Mouse (Mus musculus) CH12.LX (cell line): Measurements from ENCODE around the gene Gm11627. TPM values are rescaled to one million over a fixed set of nuclear protein-coding genes. Genes with fewer than 3 reads are reported as not detected.

ENCODE experiments used
- DNase-seq: peaks from one replicate; pipeline ENCODE4 v3.0.0-alpha.2; 2013; ENCODE audit errors: extremely low read depth
- H3K27ac ChIP-seq: 2 replicates; pipeline ENCODE4 v1.5.1; 2012; ENCODE audit warnings: low read depth, mild to moderate bottlenecking, control low read depth, moderate library complexity; ENCODE audit not compliant: insufficient read depth
- H3K27me3 ChIP-seq: replicated peaks from 2 replicates; pipeline ENCODE3; 2012; ENCODE audit warnings: inconsistent platforms
- H3K36me3 ChIP-seq, 2 experiments: replicated peaks in 1 of 2; 2 replicates each; pipeline versions ENCODE3 to v1.6.1; 2012; ENCODE audit warnings: inconsistent platforms in 1 of 2, low read length in 1 of 2, mild to moderate bottlenecking in 1 of 2, mixed read lengths in 1 of 2, moderate library complexity in 1 of 2; ENCODE audit not compliant: control insufficient read depth in 1 of 2, insufficient read depth in 1 of 2
- H3K4me1 ChIP-seq, 2 experiments: 2 replicates each; pipeline ENCODE4 v1.6.1; 2012; ENCODE audit warnings: inconsistent platforms in 1 of 2, moderate library complexity in 1 of 2; ENCODE audit not compliant: insufficient read depth in 2 of 2, control insufficient read depth in 1 of 2
- H3K4me2 ChIP-seq: 2 replicates; pipeline ENCODE4 v1.6.1; 2012; ENCODE audit warnings: low read depth, mild to moderate bottlenecking, control low read depth; ENCODE audit not compliant: poor library complexity, insufficient read depth, severe bottlenecking
- H3K4me3 ChIP-seq, 3 experiments: fragments of 150-350 bp in 1 of 3; sonication (generic) in 1 of 3; replicated peaks in 1 of 3; 2 replicates each; pipeline versions ENCODE3 to v1.5.1; 2011 to 2012; ENCODE audit warnings: low read depth in 2 of 3, low read length in 2 of 3, mild to moderate bottlenecking in 2 of 3, moderate library complexity in 2 of 3, control low read depth in 1 of 3, improper control_type of control experiment in 1 of 3, inconsistent platforms in 1 of 3, mixed read lengths in 1 of 3; ENCODE audit not compliant: poor library complexity in 1 of 3
- H3K79me2 ChIP-seq: replicated peaks from 2 replicates; pipeline ENCODE4 v1.6.1; 2012; ENCODE audit warnings: mild to moderate bottlenecking, moderate library complexity; ENCODE audit not compliant: control insufficient read depth, poor library complexity, insufficient read depth, severe bottlenecking; ENCODE audit errors: extremely low read depth
- H3K9ac ChIP-seq: 2 replicates; pipeline ENCODE4 v1.6.1; 2012; ENCODE audit warnings: low read depth, mild to moderate bottlenecking, control low read depth, moderate library complexity; ENCODE audit not compliant: insufficient read depth
- H3K9me3 ChIP-seq: replicated peaks from 2 replicates; pipeline ENCODE3; 2012; ENCODE audit warnings: low read length, inconsistent platforms, mixed read lengths
- BHLHE40 ChIP-seq: IDR thresholded peaks from 2 replicates; pipeline ENCODE4 v1.6.1; 2011; ENCODE audit warnings: mild to moderate bottlenecking, low read depth, low read length, improper control_type of control experiment
- CHD1 ChIP-seq: IDR thresholded peaks from 2 replicates; pipeline ENCODE4 v1.6.1; 2012; ENCODE audit warnings: low read depth, low read length, improper control_type of control experiment, inconsistent platforms
- CHD2 ChIP-seq: IDR thresholded peaks from 2 replicates; pipeline ENCODE4 v1.6.1; 2011; ENCODE audit warnings: low read length, improper control_type of control experiment
- CTCF ChIP-seq, 2 experiments: IDR thresholded peaks in 1 of 2; conservative IDR thresholded peaks in 1 of 2; 2 replicates each; pipeline ENCODE4 v1.5.1; 2011 to 2012; ENCODE audit warnings: low read depth in 2 of 2, low read length in 2 of 2, improper control_type of control experiment in 1 of 2, inconsistent platforms in 1 of 2, mild to moderate bottlenecking in 1 of 2, moderate library complexity in 1 of 2
- E2F4 ChIP-seq: IDR thresholded peaks from 2 replicates; pipeline ENCODE4 v1.6.1; 2011; ENCODE audit warnings: low read depth, low read length, improper control_type of control experiment; ENCODE audit not compliant: insufficient replicate concordance
- ELF1 ChIP-seq: IDR thresholded peaks from 2 replicates; pipeline ENCODE4 v1.6.1; 2014; ENCODE audit warnings: low read depth, mild to moderate bottlenecking, inconsistent platforms, low read length, improper control_type of control experiment
- EP300 ChIP-seq: IDR thresholded peaks from 2 replicates; pipeline ENCODE4 v1.6.1; 2011; ENCODE audit warnings: low read length, improper control_type of control experiment
- ETS1 ChIP-seq: conservative IDR thresholded peaks from 2 replicates; pipeline ENCODE4 v1.6.1; 2012; ENCODE audit warnings: low read depth, mild to moderate bottlenecking, inconsistent platforms, low read length, improper control_type of control experiment, moderate library complexity
- GABPA ChIP-seq: IDR thresholded peaks from 2 replicates; pipeline ENCODE4 v1.6.1; 2012; ENCODE audit warnings: low read depth, low read length, improper control_type of control experiment, inconsistent platforms; ENCODE audit not compliant: insufficient replicate concordance
- HCFC1 ChIP-seq: IDR thresholded peaks from 2 replicates; pipeline ENCODE4 v1.6.1; 2012; ENCODE audit warnings: low read depth, mild to moderate bottlenecking, inconsistent platforms, low read length, improper control_type of control experiment
- IRF4 ChIP-seq: IDR thresholded peaks from 2 replicates; pipeline ENCODE4 v1.6.1; 2014; ENCODE audit warnings: low read depth, mild to moderate bottlenecking, inconsistent platforms, low read length, improper control_type of control experiment
- JUN ChIP-seq: IDR thresholded peaks from 2 replicates; pipeline ENCODE4 v1.6.1; 2011; ENCODE audit warnings: low read depth, mild to moderate bottlenecking, low read length, improper control_type of control experiment, moderate library complexity; ENCODE audit not compliant: insufficient read depth
- JUND ChIP-seq: conservative IDR thresholded peaks from 2 replicates; pipeline ENCODE4 v1.6.1; 2011; ENCODE audit warnings: low read depth, low read length, improper control_type of control experiment
- KAT2A ChIP-seq: IDR thresholded peaks from 2 replicates; pipeline ENCODE4 v1.6.1; 2012; ENCODE audit warnings: low read length, improper control_type of control experiment, inconsistent platforms; ENCODE audit not compliant: insufficient replicate concordance
- MAFK ChIP-seq: IDR thresholded peaks from 2 replicates; pipeline ENCODE4 v1.6.1; 2011; ENCODE audit warnings: low read length, improper control_type of control experiment; ENCODE audit not compliant: insufficient replicate concordance
- MAX ChIP-seq: IDR thresholded peaks from 2 replicates; pipeline ENCODE4 v1.6.1; 2011; ENCODE audit warnings: low read length, improper control_type of control experiment
- MAZ ChIP-seq: IDR thresholded peaks from 2 replicates; pipeline ENCODE4 v1.6.1; 2012; ENCODE audit warnings: low read depth, mild to moderate bottlenecking, inconsistent platforms, low read length, improper control_type of control experiment, moderate library complexity
- MEF2A ChIP-seq: IDR thresholded peaks from 2 replicates; pipeline ENCODE4 v1.6.1; 2014; ENCODE audit warnings: low read depth, mild to moderate bottlenecking, inconsistent platforms, low read length, improper control_type of control experiment, borderline replicate concordance
- MXI1 ChIP-seq: IDR thresholded peaks from 2 replicates; pipeline ENCODE4 v1.6.1; 2011; ENCODE audit warnings: mild to moderate bottlenecking, low read depth, low read length, improper control_type of control experiment
- MYC ChIP-seq: IDR thresholded peaks from 2 replicates; pipeline ENCODE4 v1.6.1; 2011; ENCODE audit warnings: low read depth, mild to moderate bottlenecking, improper control_type of control experiment, low read length
- NELFE ChIP-seq: IDR thresholded peaks from 2 replicates; pipeline ENCODE4 v1.6.1; 2011; ENCODE audit warnings: low read depth, low read length, improper control_type of control experiment
- NRF1 ChIP-seq: IDR thresholded peaks from 2 replicates; pipeline ENCODE4 v1.6.1; 2014; ENCODE audit warnings: low read depth, mild to moderate bottlenecking, inconsistent platforms, low read length, improper control_type of control experiment, moderate library complexity
- PAX5 ChIP-seq: IDR thresholded peaks from 2 replicates; pipeline ENCODE4 v1.6.1; 2012; ENCODE audit warnings: low read length, inconsistent platforms, mixed read lengths
- POLR2A ChIP-seq: IDR thresholded peaks from 2 replicates; pipeline ENCODE4 v1.6.1; 2011; ENCODE audit warnings: low read depth, mild to moderate bottlenecking, improper control_type of control experiment, low read length
- POLR2AphosphoS2 ChIP-seq: IDR thresholded peaks from 2 replicates; pipeline ENCODE4 v1.6.1; 2011; ENCODE audit warnings: low read depth, low read length, improper control_type of control experiment
- RAD21 ChIP-seq: IDR thresholded peaks from 2 replicates; pipeline ENCODE4 v1.6.1; 2011; ENCODE audit warnings: low read depth, mild to moderate bottlenecking, low read length, improper control_type of control experiment, moderate library complexity
- RCOR1 ChIP-seq: conservative IDR thresholded peaks from 2 replicates; pipeline ENCODE4 v1.6.1; 2012; ENCODE audit warnings: low read depth, mild to moderate bottlenecking, inconsistent platforms, low read length, improper control_type of control experiment
- SIN3A ChIP-seq: IDR thresholded peaks from 2 replicates; pipeline ENCODE4 v1.6.1; 2012; ENCODE audit warnings: low read length, improper control_type of control experiment, inconsistent platforms
- SMC3 ChIP-seq: IDR thresholded peaks from 2 replicates; pipeline ENCODE4 v1.6.1; 2011; ENCODE audit warnings: low read depth, low read length, improper control_type of control experiment
- TBP ChIP-seq: conservative IDR thresholded peaks from 2 replicates; pipeline ENCODE4 v1.6.1; 2011; ENCODE audit warnings: low read depth, low read length, improper control_type of control experiment
- TCF12 ChIP-seq: IDR thresholded peaks from 2 replicates; pipeline ENCODE4 v1.6.1; 2014; ENCODE audit warnings: low read depth, mild to moderate bottlenecking, inconsistent platforms, low read length, improper control_type of control experiment
- UBTF ChIP-seq: IDR thresholded peaks from 2 replicates; pipeline ENCODE4 v1.6.1; 2012; ENCODE audit warnings: low read depth, mild to moderate bottlenecking, inconsistent platforms, low read length, improper control_type of control experiment, moderate library complexity
- USF1 ChIP-seq: IDR thresholded peaks from 2 replicates; pipeline ENCODE4 v1.6.1; 2014; ENCODE audit warnings: low read depth, mild to moderate bottlenecking, inconsistent platforms, low read length, improper control_type of control experiment
- USF2 ChIP-seq: conservative IDR thresholded peaks from 2 replicates; pipeline ENCODE4 v1.6.1; 2011; ENCODE audit warnings: low read depth, low read length, improper control_type of control experiment
- ZC3H11A ChIP-seq: IDR thresholded peaks from 2 replicates; pipeline ENCODE4 v1.6.1; 2012; ENCODE audit warnings: low read depth, mild to moderate bottlenecking, inconsistent platforms, low read length, improper control_type of control experiment
- ZKSCAN1 ChIP-seq: IDR thresholded peaks from 2 replicates; pipeline ENCODE4 v1.6.1; 2012; ENCODE audit warnings: low read depth, inconsistent platforms, low read length, improper control_type of control experiment, borderline replicate concordance
- ZMIZ1 ChIP-seq: IDR thresholded peaks from 2 replicates; pipeline ENCODE4 v1.6.1; 2012; ENCODE audit warnings: low read depth, mild to moderate bottlenecking, inconsistent platforms, low read length, improper control_type of control experiment
- ZNF384 ChIP-seq: IDR thresholded peaks from 2 replicates; pipeline ENCODE4 v1.6.1; 2012; ENCODE audit warnings: low read depth, low read length, improper control_type of control experiment, inconsistent platforms
- dilution Hi-C: fragments of 300-500 bp; cut with MboI; formaldehyde crosslinking; loops from 2 replicates; pipeline ENCODE4 v1.14.3; 2020; ENCODE audit warnings: low sequenced_read_pairs; ENCODE audit not compliant: extremely low pct_unique_long_range_greater_than_20kb, extremely low pct_ligation_motif_present
- in situ Hi-C: fragments of 300-500 bp; cut with MboI; formaldehyde crosslinking; loops from 3 replicates; pipeline ENCODE4 v1.14.3; 2019; ENCODE audit warnings: low sequenced_read_pairs, low pct_ligation_motif_present, low pct_unique_long_range_greater_than_20kb, mixed read lengths
- polyA plus RNA-seq: library from polyadenylated mRNA; unstranded; fragments of >175 nt; gene quantifications from 2 replicates; pipeline ENCODE4 v1.2.1, GENCODE M21; 2012; ENCODE audit warnings: low read depth; ENCODE audit not compliant: insufficient read length
- total RNA-seq, 2 experiments: library from RNA; depleted of rRNA; stranded (reverse); fragments of 300-350 nt in 1 of 2; fragments of >200 nt in 1 of 2; gene quantifications; 2 replicates each; pipeline ENCODE4 v1.2.3; 2012 to 2014

Gene Gm11627
- total and polyA plus RNA-seq, 3 experiments, result 0.42 to 0.63 TPM; not detected in 1

DNA sequence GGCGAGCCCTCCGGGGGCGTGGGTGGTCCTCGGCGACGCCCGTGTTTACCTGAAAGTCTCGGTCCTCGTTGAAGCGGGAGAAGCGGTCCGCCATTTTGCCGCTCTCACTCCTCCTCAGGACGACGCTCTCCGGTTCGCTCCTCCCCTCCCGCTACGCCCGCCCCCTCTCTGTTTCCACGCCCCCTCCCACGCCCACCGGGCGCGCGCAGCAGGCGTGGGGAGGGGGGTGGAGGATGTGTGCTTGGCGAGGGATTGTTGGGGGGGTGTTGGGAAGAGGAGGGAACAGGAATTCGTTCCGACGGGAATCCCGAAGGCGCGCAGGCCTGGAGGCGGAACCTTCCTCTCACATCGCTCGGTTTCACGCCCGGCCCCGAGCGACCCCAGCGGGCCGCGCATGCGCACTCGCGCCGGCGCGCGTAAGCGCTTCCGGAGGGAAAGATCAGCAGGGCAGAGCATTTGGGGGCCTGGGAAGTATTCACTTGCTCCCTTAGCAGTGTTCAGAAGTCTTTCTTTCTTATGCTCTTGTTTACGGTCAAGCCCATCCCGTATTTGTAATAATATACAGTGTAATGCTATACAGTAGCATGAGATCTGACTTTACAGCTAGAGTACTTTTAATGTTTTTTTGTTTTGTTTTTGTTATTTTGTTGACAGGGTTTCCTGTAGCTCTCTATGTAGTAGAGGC, 23.1 kb downstream of the Gm11627 start, which contains the start of gene Gpatch8:
Gene Gpatch8, minus strand, starts transcription at position 362 of the 685 bp plus-strand sequence.
- peak within 1 kb of the TSS; percentile 88 for H3K4me2 ChIP-seq
- H3K4me1 ChIP-seq, result peaks cover 0 to 33% of the 10 kb centered on the region in 2 experiments; a peak in 3 of 4 replicates
- DNase-seq, result peak; percentile 96
- H3K27me3 ChIP-seq, result no peaks in the 10 kb centered on the region
- H3K4me3 ChIP-seq, result peak within 1 kb of the TSS; percentile 76 to 91 (median 78)
- peaks cover 0 to 11% of the 10 kb centered on the region in 2 experiments for H3K36me3 ChIP-seq
- in situ Hi-C loops, result no loop called here
- H3K79me2 ChIP-seq, result peaks cover 40% of the 10 kb centered on the region
- H3K27ac ChIP-seq, result peak within 1 kb of the TSS; percentile 35; the same call in 1 of the 2 replicates
- peak within 1 kb of the TSS; percentile 93 for H3K9ac ChIP-seq
- no peak for TF ChIP-seq MAFK
- peak; percentile 90 for TF ChIP-seq ELF1
- no peak; the same call in 1 of the 2 replicates for TF ChIP-seq UBTF
- TF ChIP-seq ZKSCAN1, result no peak
- TF ChIP-seq IRF4, result peak; percentile 78
- peak; percentile 87 for TF ChIP-seq POLR2A
- peak; percentile 84 for TF ChIP-seq SIN3A
- TF ChIP-seq MEF2A, result peak; percentile 67; the same call in 1 of the 2 replicates
- TF ChIP-seq MAZ, result peak; percentile 91; the same call in 1 of the 2 replicates
- peak; percentile 76; the same call in 1 of the 2 replicates for TF ChIP-seq POLR2AphosphoS2
- TF ChIP-seq ZNF384, result peak; percentile 15; the same call in 1 of the 2 replicates
- TF ChIP-seq USF2, result no peak; the same call in 1 of the 2 replicates
- peak; percentile 84 for TF ChIP-seq TCF12
- TF ChIP-seq ZC3H11A, result no peak
- no peak for TF ChIP-seq RCOR1
- no peak for TF ChIP-seq JUN
- peak; percentile 70; the same call in 1 of the 2 replicates for TF ChIP-seq CHD2
- TF ChIP-seq NRF1, result peak; percentile 95
- TF ChIP-seq SMC3, result no peak
- TF ChIP-seq MAX, result peak; percentile 73
- no peak for TF ChIP-seq CTCF (conservative IDR thresholded peaks at IDR 0.05 in 1 of 2, IDR thresholded peaks at IDR 0.05 in 1 of 2; ENCODE audit: low read depth in 2 of 2, low read length in 2 of 2)
- no peak for TF ChIP-seq EP300
- TF ChIP-seq MXI1, result no peak; the same call in 1 of the 2 replicates
- TF ChIP-seq MYC, result peak; percentile 39; the same call in 1 of the 2 replicates
- peak; percentile 50; the same call in 1 of the 2 replicates for TF ChIP-seq ZMIZ1
- peak; percentile 54; the same call in 1 of the 2 replicates for TF ChIP-seq KAT2A
- no peak for TF ChIP-seq E2F4
- peak; percentile 68; the same call in 1 of the 2 replicates for TF ChIP-seq NELFE
- TF ChIP-seq TBP, result peak; percentile 95
- peak; percentile 39 for TF ChIP-seq BHLHE40
- no peak; the same call in 1 of the 2 replicates for TF ChIP-seq RAD21
- TF ChIP-seq JUND, result no peak
- TF ChIP-seq PAX5, result no peak
- peak; percentile 93 for TF ChIP-seq HCFC1
- no peak; the same call in 1 of the 2 replicates for TF ChIP-seq GABPA
- no peak for TF ChIP-seq ETS1
- no peak for TF ChIP-seq CHD1
- TF ChIP-seq USF1, result no peak
- TF ChIP-seq, all 38 proteins: peak for 19
- no peaks in the 10 kb centered on the region for H3K9me3 ChIP-seq
- dilution Hi-C loops, result no loop called here
